Mouse (Mus musculus): ENCODE measurements around the gene Prg2.

- TF ChIP-seq CTCF (IDR thresholded peaks at IDR 0.05; ENCODE audit: control insufficient read depth, insufficient read depth, insufficient read length) (no peak), MYOG (IDR thresholded peaks at IDR 0.05; ENCODE audit: control insufficient read depth, extremely low read depth, insufficient read length) (no peak), FOSL1 (IDR thresholded peaks at IDR 0.05; ENCODE audit: insufficient read depth, low read length, poor library complexity, severe bottlenecking) (no peak), CEBPB (IDR thresholded peaks at IDR 0.05; ENCODE audit: low read depth) (no peak), MAX (IDR thresholded peaks at IDR 0.05) (no peak)
Measured at GRCm38 (mm10) chr2:84933992-84934648, 46.1 kb upstream of the Prg2 start.

Measured in C2C12 (cell line).